Mouse (Mus musculus): ENCODE results near the gene Otc. TPM values are rescaled to one million over a fixed set of nuclear protein-coding genes. Genes with fewer than 3 reads are reported as not detected.

Gene Otc
- not detected in 2 replicates for total RNA-seq (2012; rRNA removed)
- total RNA-seq (2014; rRNA removed), result 0.12 TPM in 2 replicates
- not detected in 2 replicates for polyA plus RNA-seq (2012; ENCODE audit: insufficient read length, low read depth)

DNA sequence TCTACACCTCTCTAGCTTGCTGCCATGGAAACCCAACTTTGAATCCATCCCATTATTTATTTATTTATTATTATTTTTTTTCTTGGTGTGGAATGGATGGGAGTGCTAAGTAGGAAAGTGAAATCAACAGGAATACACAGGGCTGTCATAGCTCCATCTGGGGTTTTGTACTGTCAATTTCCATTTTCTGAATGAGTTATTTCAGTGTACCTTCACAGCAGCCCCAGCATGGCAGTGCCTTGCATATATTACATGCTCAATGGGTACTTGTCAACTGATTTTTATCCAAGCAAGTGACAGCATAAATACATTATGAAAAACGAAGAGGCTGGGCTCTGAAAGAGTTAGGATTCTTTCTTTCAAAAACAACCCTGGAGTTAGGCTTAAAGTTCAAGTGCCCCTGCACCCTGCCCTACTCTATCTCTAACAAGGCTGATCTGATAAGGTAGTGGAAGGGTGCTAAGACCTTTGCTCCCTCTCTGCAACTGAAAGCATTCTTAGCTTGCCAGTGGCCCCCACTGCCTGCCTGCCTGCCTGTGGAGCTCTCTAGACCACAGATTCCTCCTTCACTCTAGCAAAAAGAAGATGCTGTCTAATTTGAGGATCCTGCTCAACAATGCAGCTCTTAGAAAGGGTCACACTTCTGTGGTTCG lies at the start of gene Otc:
Otc (plus strand) TSS at position 454 of the 653 bp plus-strand sequence.
- H3K4me2 ChIP-seq (ENCODE audit: insufficient read depth, low read depth, poor library complexity, severe bottlenecking), result no peak within 1 kb of the TSS
- no peak for DNase-seq (ENCODE audit: extremely low read depth)
- H3K79me2 ChIP-seq (replicated peaks; ENCODE audit: control insufficient read depth, extremely low read depth, insufficient read depth, poor library complexity, severe bottlenecking), result no peaks in the 10 kb centered on the region
- no peak within 1 kb of the TSS for H3K27ac ChIP-seq (ENCODE audit: insufficient read depth, low read depth)
- H3K9ac ChIP-seq (ENCODE audit: insufficient read depth, low read depth), result no peak within 1 kb of the TSS
- H3K4me3 ChIP-seq (replicated peaks in 1 of 3; ENCODE audit: low read depth in 2 of 3, low read length in 2 of 3, poor library complexity in 1 of 3), result no peak within 1 kb of the TSS
- H3K27me3 ChIP-seq (replicated peaks), result no peaks in the 10 kb centered on the region
- H3K4me1 ChIP-seq (ENCODE audit: control insufficient read depth in 1 of 2, insufficient read depth in 2 of 2), result peaks cover 0 to 19% of the 10 kb centered on the region in 2 experiments; a peak in 2 of 4 replicates
- no peaks in the 10 kb centered on the region for H3K36me3 ChIP-seq (replicated peaks in 1 of 2; ENCODE audit: control insufficient read depth in 1 of 2, insufficient read depth in 1 of 2, low read length in 1 of 2)
- dilution Hi-C loops (cut with MboI; ENCODE audit: extremely low pct_ligation_motif_present, extremely low pct_unique_long_range_greater_than_20kb, low sequenced_read_pairs) (no loop called here), in situ Hi-C loops (cut with MboI; ENCODE audit: low pct_ligation_motif_present, low pct_unique_long_range_greater_than_20kb, low sequenced_read_pairs) (no loop called here)
- TF ChIP-seq IRF4 (IDR thresholded peaks at IDR 0.05; ENCODE audit: low read depth, low read length) (no peak), RCOR1 (conservative IDR thresholded peaks at IDR 0.05; ENCODE audit: low read depth, low read length) (no peak), ZMIZ1 (IDR thresholded peaks at IDR 0.05; ENCODE audit: low read depth, low read length) (no peak), RAD21 (IDR thresholded peaks at IDR 0.05; ENCODE audit: low read depth, low read length) (no peak), MAX (IDR thresholded peaks at IDR 0.05; ENCODE audit: low read length) (no peak), EP300 (IDR thresholded peaks at IDR 0.05; ENCODE audit: low read length) (no peak), MEF2A (IDR thresholded peaks at IDR 0.05; ENCODE audit: borderline replicate concordance, low read depth, low read length) (no peak), CTCF (conservative IDR thresholded peaks at IDR 0.05 in 1 of 2, IDR thresholded peaks at IDR 0.05 in 1 of 2; ENCODE audit: low read depth in 2 of 2, low read length in 2 of 2) (no peak), ZC3H11A (IDR thresholded peaks at IDR 0.05; ENCODE audit: low read depth, low read length) (no peak), KAT2A (IDR thresholded peaks at IDR 0.05; ENCODE audit: insufficient replicate concordance, low read length) (no peak), MXI1 (IDR thresholded peaks at IDR 0.05; ENCODE audit: low read depth, low read length) (no peak), POLR2AphosphoS2 (IDR thresholded peaks at IDR 0.05; ENCODE audit: low read depth, low read length) (no peak), NELFE (IDR thresholded peaks at IDR 0.05; ENCODE audit: low read depth, low read length) (no peak), USF1 (IDR thresholded peaks at IDR 0.05; ENCODE audit: low read depth, low read length) (no peak)
- H3K9me3 ChIP-seq (replicated peaks; ENCODE audit: low read length), result no peaks in the 10 kb centered on the region

DNA sequence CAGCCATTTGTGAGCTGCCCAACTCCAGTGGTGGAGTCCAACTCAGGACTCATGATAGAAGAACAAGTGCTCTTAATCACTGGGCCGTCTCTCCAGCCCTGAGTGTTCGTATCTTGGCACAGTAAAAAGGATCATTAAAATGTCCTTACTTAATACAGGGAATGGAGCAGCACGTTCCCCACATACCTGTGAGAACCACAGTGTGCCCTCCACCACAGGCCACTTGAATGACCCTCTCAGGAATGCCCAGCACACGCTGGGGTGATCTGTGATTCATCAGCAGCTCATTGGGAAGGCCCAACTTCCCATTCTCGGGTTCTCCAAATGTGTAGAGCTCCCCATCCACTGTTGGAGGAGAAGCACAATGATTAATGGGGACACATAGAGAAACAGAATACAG lies 46.2 kb upstream of the Otc start:
- dilution Hi-C loops (cut with MboI; ENCODE audit: extremely low pct_ligation_motif_present, extremely low pct_unique_long_range_greater_than_20kb, low sequenced_read_pairs) (no loop called here), in situ Hi-C loops (cut with MboI; ENCODE audit: low pct_ligation_motif_present, low pct_unique_long_range_greater_than_20kb, low sequenced_read_pairs) (no loop called here)
- TF ChIP-seq CHD2 (IDR thresholded peaks at IDR 0.05; ENCODE audit: low read length), result no peak
- TF ChIP-seq MAZ (IDR thresholded peaks at IDR 0.05; ENCODE audit: low read depth, low read length), result no peak
- TF ChIP-seq USF2 (conservative IDR thresholded peaks at IDR 0.05; ENCODE audit: low read depth, low read length), result no peak
- TF ChIP-seq TCF12 (IDR thresholded peaks at IDR 0.05; ENCODE audit: low read depth, low read length), result no peak
- no peak for TF ChIP-seq MAX (IDR thresholded peaks at IDR 0.05; ENCODE audit: low read length)
- Histone ChIP-seq H3K9ac (ENCODE audit: insufficient read depth, low read depth) (no peak overlapping the region), H3K27ac (ENCODE audit: insufficient read depth, low read depth) (no peak overlapping the region), H3K27me3 (replicated peaks) (no peaks in the 10 kb centered on the region), H3K9me3 (replicated peaks; ENCODE audit: low read length) (no peaks in the 10 kb centered on the region), H3K79me2 (replicated peaks; ENCODE audit: control insufficient read depth, extremely low read depth, insufficient read depth, poor library complexity, severe bottlenecking) (no peaks in the 10 kb centered on the region), H3K4me1 (ENCODE audit: control insufficient read depth in 1 of 2, insufficient read depth in 2 of 2) (no peaks in the 10 kb centered on the region), H3K4me3 (replicated peaks in 1 of 3; ENCODE audit: low read depth in 2 of 3, low read length in 2 of 3, poor library complexity in 1 of 3) (no peak overlapping the region), H3K36me3 (replicated peaks in 1 of 2; ENCODE audit: control insufficient read depth in 1 of 2, insufficient read depth in 1 of 2, low read length in 1 of 2) (peaks cover 3 to 14% of the 10 kb centered on the region in 2 experiments), H3K4me2 (ENCODE audit: insufficient read depth, low read depth, poor library complexity, severe bottlenecking) (no peak overlapping the region)
- DNase-seq (ENCODE audit: extremely low read depth), result no peak
